Comparison of ENCODE assay signal across 21 mouse cellular contexts in the genomic region with DNA sequence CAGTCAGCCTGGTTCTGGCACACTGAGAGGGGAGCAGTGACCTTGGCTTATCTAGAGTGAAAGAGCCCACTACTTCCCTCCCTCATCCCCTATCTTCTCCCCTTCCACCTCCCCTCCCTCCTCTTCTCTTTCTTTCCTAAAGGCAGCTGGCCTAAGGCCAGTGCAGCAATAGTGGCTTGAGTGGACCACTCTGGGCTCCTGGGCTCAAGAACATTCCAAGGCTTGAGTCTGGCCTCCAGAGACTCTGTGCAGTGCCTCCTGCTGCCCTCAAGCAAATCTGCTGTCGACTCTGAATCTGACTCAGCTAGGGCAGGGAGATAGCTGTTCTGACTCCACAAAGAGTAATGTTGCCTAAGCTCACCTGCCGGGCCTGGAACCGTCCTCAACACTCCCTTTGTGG. TPM values are rescaled to one million over a fixed set of nuclear protein-coding genes. Genes with fewer than 3 reads are reported as not detected.
A peak's percentile ranks its signal among the peaks of the same experiment; 100 is the strongest.
DNase-seq lines count a peak whose midpoint lies in the region; ATAC-seq lines count a peak whose summit lies in the region.
"Had no signal": no experiment of that assay in that cellular context is flagged by ENCODE, and none has a peak within 500 bp of the region (broad histone marks: within the 10 kb centered on the region; RNA-seq: fewer than 3 reads in every experiment).

No protein-coding gene starts in this region.

- H3K27ac ChIP-seq in heart, embryonic 13.5 days (replicated peaks): no peak overlapping the region
- H3K27ac ChIP-seq: forebrain, embryonic 15.5 days; lung, embryonic 15.5 days had no signal

- H3K4me3 ChIP-seq in heart, embryonic 13.5 days: no peak overlapping the region
- H3K4me3 ChIP-seq: forebrain, embryonic 15.5 days; lung, embryonic 15.5 days had no signal

- ATAC-seq in heart, embryonic 13.5 days (ENCODE audit: extremely low read depth, insufficient number of reproducible peaks, low FRiP score, low TSS enrichment): no peak
- ATAC-seq: forebrain, embryonic 15.5 days; midbrain, embryonic 16.5 days had no signal

- H3K27me3 ChIP-seq in heart, embryonic 13.5 days (replicated peaks): 0 out of 2 replicates have a peak, but pooled peaks cover 4% of the 10 kb centered on the region
- H3K27me3 ChIP-seq: forebrain, embryonic 15.5 days had no signal

- no peak for DNase-seq in heart, postnatal 14 days
- DNase-seq in NIH3T3 (ENCODE audit: low read depth): peak; percentile 59
- peak; percentile 32 to 50 for DNase-seq in cerebellum, postnatal 25 days
- DNase-seq in lung, postnatal 25 days (ENCODE audit: low spot score): peak; percentile 51
- no peak for DNase-seq in right cerebral cortex, adult 2 months (ENCODE audit: low spot score in 2 of 2)
- no peak for DNase-seq in embryo, embryonic 9.5 days (ENCODE audit: extremely low spot score)
- DNase-seq in ovary, postnatal 36 days (ENCODE audit: low spot score): no peak
- DNase-seq: adrenal gland, postnatal 10 days; B cell, adult 2 months; gastrocnemius, postnatal 36 days; retina, postnatal 1 day; right cerebral cortex, postnatal 4 days had no signal

- H3K4me2 ChIP-seq in heart, embryonic 13.5 days: no peak overlapping the region
- H3K4me2 ChIP-seq: forebrain, embryonic 15.5 days; heart, embryonic 11.5 days; liver, embryonic 11.5 days; lung, embryonic 15.5 days had no signal

- no peaks in the 10 kb centered on the region for H3K9me3 ChIP-seq in heart, embryonic 13.5 days
- H3K9me3 ChIP-seq: forebrain, embryonic 15.5 days; lung, embryonic 15.5 days had no signal

- H3K4me1 ChIP-seq in heart, embryonic 13.5 days: peaks cover 49% of the 10 kb centered on the region

- H3K9ac ChIP-seq in heart, embryonic 13.5 days: peak overlapping the region; percentile 8; the same call in 1 of the 2 replicates
- H3K9ac ChIP-seq: forebrain, embryonic 15.5 days; lung, embryonic 15.5 days had no signal

- H3K36me3 ChIP-seq in heart, embryonic 13.5 days: no peaks in the 10 kb centered on the region
- H3K36me3 ChIP-seq: forebrain, embryonic 15.5 days; lung, embryonic 15.5 days had no signal

- 52% methylated on average over 3 of the region's 3 CpGs for WGBS in heart, embryonic 13.5 days

- intact Hi-C loops in heart, postnatal 14 days (cut with DNase I): no loop called here

RNA-seq across cellular contexts. Expression of gene Aldh3a1, which starts 21.1 kb away (rescaled TPM):
- polyA plus RNA-seq in heart, embryonic 13.5 days (2015; fragmentation: Nextera tagmentation; extraction: Ambion mirVana): 0.08 and 0.17 TPM in 2 replicates
- 1 to 10 TPM in 1 of 2 experiments, under 1 TPM in 1; 0.41 to 2.2 TPM for total RNA-seq in heart, postnatal 14 days (2021)
- polyA plus RNA-seq: heart, embryonic 11.5 days; hindbrain, embryonic 11.5 days; intestine, embryonic 14.5 days; kidney, embryonic 16.5 days; liver, embryonic 11.5 days had no signal

RNA-seq across cellular contexts. Expression of gene Aldh3a2, which starts 38.9 kb away (rescaled TPM):
- polyA plus RNA-seq in heart, embryonic 13.5 days (2015; fragmentation: Nextera tagmentation; extraction: Ambion mirVana): 26.0 and 26.9 TPM in 2 replicates
- 10 to 100 TPM; 37.3 to 38.4 TPM for total RNA-seq in heart, postnatal 14 days (2021)

RNA-seq across cellular contexts. Expression of gene Usp22, which starts 53.6 kb away (rescaled TPM):
- polyA plus RNA-seq in heart, embryonic 13.5 days (2015; fragmentation: Nextera tagmentation; extraction: Ambion mirVana): 69.9 and 76.1 TPM in 2 replicates
- total RNA-seq in heart, postnatal 14 days (2021): 10 to 100 TPM; 37.6 to 38.9 TPM

Comparison
In these comparisons a context has a peak if more than half of its experiments do, and no peak if none do; other contexts are left out.
1. DNase-seq: peak in NIH3T3 (single experiment), cerebellum, postnatal 25 days (2 of 2) and lung, postnatal 25 days (single experiment); none in heart, postnatal 14 days (0 of 2), right cerebral cortex, adult 2 months (0 of 2), embryo, embryonic 9.5 days (single experiment) and ovary, postnatal 36 days (single experiment).